Mouse (Mus musculus): ENCODE data around the gene Mpo. TPM values are rescaled to one million over a fixed set of nuclear protein-coding genes. Genes with fewer than 3 reads are reported as not detected.

Mpo gene
- total and polyA plus RNA-seq, 3 experiments: 0.13 TPM; not detected in 2

- Histone ChIP-seq H3K36me3 (ENCODE audit: control insufficient read depth in 1 of 2, insufficient read depth in 2 of 2, low read length in 2 of 2) (no peaks in the 10 kb centered on the region), H3K27ac (ENCODE audit: control insufficient read depth, low read depth, low read length) (no peak overlapping the region), H3K9me3 (replicated peaks; ENCODE audit: insufficient read depth, low read length) (no peaks in the 10 kb centered on the region), H3K9ac (ENCODE audit: control insufficient read depth, low read depth, low read length, poor library complexity, severe bottlenecking) (no peak overlapping the region), H3K79me2 (ENCODE audit: control insufficient read depth, insufficient read depth, low read length, poor library complexity) (no peaks in the 10 kb centered on the region), H3K4me3 (ENCODE audit: control insufficient read depth in 1 of 2, insufficient read depth in 1 of 2, low read depth in 2 of 2, low read length in 2 of 2) (no peak overlapping the region), H3K4me1 (ENCODE audit: control insufficient read depth in 1 of 2, insufficient read depth in 2 of 2, low read length in 2 of 2) (no peaks in the 10 kb centered on the region), H3K27me3 (ENCODE audit: control insufficient read depth in 1 of 2, insufficient read depth in 2 of 2, low read length in 2 of 2) (peaks cover 11 to 17% of the 10 kb centered on the region in 2 experiments)
- DNase-seq (ENCODE audit: low read depth, low spot score): no peak
- TF ChIP-seq MAX (IDR thresholded peaks at IDR 0.05; ENCODE audit: low read length) (no peak), UBTF (IDR thresholded peaks at IDR 0.05; ENCODE audit: borderline replicate concordance, insufficient read depth, low read depth, low read length) (no peak), POLR2A (IDR thresholded peaks at IDR 0.05; ENCODE audit: control insufficient read depth in 1 of 2, insufficient read depth in 1 of 2, low read depth in 1 of 2, low read length in 2 of 2, poor library complexity in 1 of 2) (no peak), JUND (IDR thresholded peaks at IDR 0.05; ENCODE audit: low read depth, low read length) (no peak), ELF1 (IDR thresholded peaks at IDR 0.05; ENCODE audit: low read depth, low read length) (no peak), ZKSCAN1 (IDR thresholded peaks at IDR 0.05; ENCODE audit: low read depth, low read length) (no peak), USF2 (IDR thresholded peaks at IDR 0.05; ENCODE audit: borderline replicate concordance in 1 of 2, insufficient read depth in 1 of 2, low read depth in 1 of 2, low read length in 2 of 2) (no peak), BHLHE40 (IDR thresholded peaks at IDR 0.05; ENCODE audit: borderline replicate concordance, low read depth, low read length) (no peak), MXI1 (IDR thresholded peaks at IDR 0.05; ENCODE audit: low read depth, low read length) (no peak), NELFE (IDR thresholded peaks at IDR 0.05; ENCODE audit: low read depth, low read length) (no peak), TBP (IDR thresholded peaks at IDR 0.05; ENCODE audit: low read depth, low read length) (no peak), NRF1 (IDR thresholded peaks at IDR 0.05; ENCODE audit: insufficient read depth, low read depth, low read length, poor library complexity, severe bottlenecking) (no peak), TAL1 (IDR thresholded peaks at IDR 0.05; ENCODE audit: low read length) (no peak), USF1 (IDR thresholded peaks at IDR 0.05; ENCODE audit: low read depth, low read length) (no peak), RCOR1 (IDR thresholded peaks at IDR 0.05; ENCODE audit: low read depth, low read length) (no peak), SIN3A (IDR thresholded peaks at IDR 0.05; ENCODE audit: low read length) (no peak), CTCF (IDR thresholded peaks at IDR 0.05 in 2 of 3, conservative IDR thresholded peaks at IDR 0.05 in 1 of 3; ENCODE audit: control insufficient read depth in 1 of 3, insufficient read depth in 1 of 3, low read depth in 2 of 3, low read length in 3 of 3, poor library complexity in 1 of 3, severe bottlenecking in 1 of 3) (no peak)
Measured at GRCm38 (mm10) chr11:87821502-87821901, 28.1 kb downstream of the Mpo start.

DNA sequence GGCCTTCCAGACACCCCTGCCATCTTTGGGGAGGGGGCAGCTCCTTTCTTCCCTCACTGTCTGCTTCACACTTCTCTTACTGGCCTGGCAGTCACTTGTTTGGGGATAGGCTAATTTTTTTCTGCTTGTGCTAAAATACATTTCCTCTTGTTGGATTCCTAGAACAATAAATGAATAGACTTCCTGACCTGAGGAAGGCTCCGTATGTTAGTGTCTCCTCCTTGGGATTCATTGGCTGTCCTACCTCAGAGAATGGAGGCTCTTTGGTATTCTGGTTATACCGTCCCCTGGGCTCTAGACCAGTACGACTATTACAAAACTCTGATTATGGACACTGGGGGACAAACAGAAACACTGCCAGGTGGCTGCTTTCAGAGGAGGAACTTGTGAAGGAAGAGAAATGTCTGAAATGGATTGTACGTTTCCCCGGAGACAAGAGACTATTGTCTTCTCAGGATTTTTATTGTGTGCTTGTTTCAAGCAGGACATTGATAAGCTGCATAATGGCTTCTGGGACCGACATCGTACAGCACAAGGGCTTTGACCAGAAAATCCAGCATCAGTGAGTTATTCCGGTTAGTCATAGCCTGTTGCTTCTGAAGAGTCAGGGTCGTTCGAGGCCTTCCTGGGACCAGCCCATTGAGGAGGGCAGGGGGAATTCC is 35.0 kb downstream of the Mpo start, which contains the start of gene Lpo:
Lpo (minus strand) TSS at position 51 of the 662 bp plus-strand sequence.
- Histone ChIP-seq H3K4me3 (ENCODE audit: control insufficient read depth in 1 of 2, insufficient read depth in 1 of 2, low read depth in 2 of 2, low read length in 2 of 2) (no peak within 1 kb of the TSS), H3K9ac (ENCODE audit: control insufficient read depth, low read depth, low read length, poor library complexity, severe bottlenecking) (no peak within 1 kb of the TSS), H3K9me3 (replicated peaks; ENCODE audit: insufficient read depth, low read length) (no peaks in the 10 kb centered on the region), H3K27ac (ENCODE audit: control insufficient read depth, low read depth, low read length) (no peak within 1 kb of the TSS), H3K79me2 (ENCODE audit: control insufficient read depth, insufficient read depth, low read length, poor library complexity) (no peaks in the 10 kb centered on the region), H3K4me1 (ENCODE audit: control insufficient read depth in 1 of 2, insufficient read depth in 2 of 2, low read length in 2 of 2) (no peaks in the 10 kb centered on the region), H3K36me3 (ENCODE audit: control insufficient read depth in 1 of 2, insufficient read depth in 2 of 2, low read length in 2 of 2) (no peaks in the 10 kb centered on the region), H3K27me3 (ENCODE audit: control insufficient read depth in 1 of 2, insufficient read depth in 2 of 2, low read length in 2 of 2) (peaks cover 14 to 18% of the 10 kb centered on the region in 2 experiments)
- no peak for DNase-seq (ENCODE audit: low read depth, low spot score)
- no peak for TF ChIP-seq POLR2A (IDR thresholded peaks at IDR 0.05; ENCODE audit: control insufficient read depth in 1 of 2, insufficient read depth in 1 of 2, low read depth in 1 of 2, low read length in 2 of 2, poor library complexity in 1 of 2)
- TF ChIP-seq ZKSCAN1 (IDR thresholded peaks at IDR 0.05; ENCODE audit: low read depth, low read length): no peak
- no peak for TF ChIP-seq MYB (IDR thresholded peaks at IDR 0.05; ENCODE audit: low read depth, low read length)
- no peak for TF ChIP-seq USF2 (IDR thresholded peaks at IDR 0.05; ENCODE audit: borderline replicate concordance in 1 of 2, insufficient read depth in 1 of 2, low read depth in 1 of 2, low read length in 2 of 2)
- no peak for TF ChIP-seq ZMIZ1 (IDR thresholded peaks at IDR 0.05; ENCODE audit: low read depth, low read length)
- TF ChIP-seq MAZ (IDR thresholded peaks at IDR 0.05; ENCODE audit: low read depth, low read length): no peak
- TF ChIP-seq HCFC1 (IDR thresholded peaks at IDR 0.05; ENCODE audit: low read depth, low read length): no peak
- TF ChIP-seq SIN3A (IDR thresholded peaks at IDR 0.05; ENCODE audit: low read length): no peak
- no peak for TF ChIP-seq USF1 (IDR thresholded peaks at IDR 0.05; ENCODE audit: low read depth, low read length)
- TF ChIP-seq ZNF384 (IDR thresholded peaks at IDR 0.05; ENCODE audit: low read depth, low read length): no peak
- TF ChIP-seq KAT2A (conservative IDR thresholded peaks at IDR 0.05; ENCODE audit: low read depth, low read length): no peak
- no peak for TF ChIP-seq MAX (IDR thresholded peaks at IDR 0.05; ENCODE audit: low read length)
- TF ChIP-seq MAFK (IDR thresholded peaks at IDR 0.05; ENCODE audit: borderline replicate concordance, low read depth, low read length): no peak
- no peak for TF ChIP-seq SMC3 (IDR thresholded peaks at IDR 0.05; ENCODE audit: low read depth, low read length)
- TF ChIP-seq RAD21 (IDR thresholded peaks at IDR 0.05; ENCODE audit: low read depth, low read length): no peak
- TF ChIP-seq MXI1 (IDR thresholded peaks at IDR 0.05; ENCODE audit: low read depth, low read length): no peak

Data from MEL (cell line).